Mouse (Mus musculus): ENCODE data around the gene Tgfa. TPM values are rescaled to one million over a fixed set of nuclear protein-coding genes. Genes with fewer than 3 reads are reported as not detected.

Tgfa gene
- total and polyA plus RNA-seq, 3 experiments, result 7.8 to 9.1 TPM; not detected in 1

DNA sequence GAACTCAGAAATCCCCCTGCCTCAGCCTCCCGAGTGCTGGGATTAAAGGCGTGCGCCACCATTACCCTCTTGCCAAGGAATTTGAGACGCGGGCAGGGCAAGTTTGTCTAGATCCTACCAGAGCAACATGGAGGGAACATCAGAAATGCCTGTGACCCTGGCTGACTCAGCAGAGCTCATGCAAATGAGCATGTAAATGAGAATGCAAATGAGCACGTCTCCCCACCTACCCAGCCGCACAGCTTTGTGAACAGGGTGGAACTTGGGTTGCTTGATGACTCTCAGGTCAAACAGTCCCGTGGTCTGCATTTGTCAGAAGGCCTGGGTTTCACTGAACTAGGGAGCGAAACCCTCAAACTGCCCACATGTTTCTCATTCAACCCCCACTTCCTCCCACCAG is 128.0 kb downstream of the Tgfa start:
- no peak overlapping the region for H3K9ac ChIP-seq (ENCODE audit: control insufficient read depth, low read depth, low read length, poor library complexity, severe bottlenecking)

DNA sequence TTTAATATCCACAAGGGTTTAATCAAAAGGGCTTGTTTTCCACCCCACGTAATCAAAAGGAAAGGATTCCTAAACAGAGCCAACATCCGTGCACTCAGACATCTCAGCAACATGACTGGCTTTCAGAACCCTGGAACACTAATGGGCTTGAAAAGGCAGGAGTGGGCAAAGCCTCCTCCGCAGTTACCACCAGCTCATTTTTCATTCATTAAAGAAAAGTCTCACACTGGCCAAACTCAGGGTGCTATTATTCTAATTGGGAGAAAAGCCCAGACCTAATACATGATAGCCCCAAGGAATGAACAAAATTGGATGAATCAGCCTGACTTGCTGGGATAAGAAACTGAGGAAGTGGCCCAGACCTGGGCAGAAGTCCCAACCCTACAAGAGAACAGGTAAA is 129.4 kb downstream of the Tgfa start:
- Histone ChIP-seq H3K9ac (ENCODE audit: control insufficient read depth, low read depth, low read length, poor library complexity, severe bottlenecking) (no peak overlapping the region), H3K79me2 (ENCODE audit: control insufficient read depth, insufficient read depth, low read length, poor library complexity) (no peaks in the 10 kb centered on the region), H3K9me3 (replicated peaks; ENCODE audit: insufficient read depth, low read length) (no peaks in the 10 kb centered on the region), H3K4me3 (ENCODE audit: control insufficient read depth in 1 of 2, insufficient read depth in 1 of 2, low read depth in 2 of 2, low read length in 2 of 2) (no peak overlapping the region), H3K27ac (ENCODE audit: control insufficient read depth, low read depth, low read length) (no peak overlapping the region), H3K4me1 (ENCODE audit: control insufficient read depth in 1 of 2, insufficient read depth in 2 of 2, low read length in 2 of 2) (no peaks in the 10 kb centered on the region), H3K27me3 (ENCODE audit: control insufficient read depth in 1 of 2, insufficient read depth in 2 of 2, low read length in 2 of 2) (peaks cover 0 to 4% of the 10 kb centered on the region in 2 experiments; a peak in 2 of 4 replicates), H3K36me3 (ENCODE audit: control insufficient read depth in 1 of 2, insufficient read depth in 2 of 2, low read length in 2 of 2) (no peaks in the 10 kb centered on the region)
- TF ChIP-seq SMC3 (IDR thresholded peaks at IDR 0.05; ENCODE audit: low read depth, low read length) (no peak), CTCF (IDR thresholded peaks at IDR 0.05 in 2 of 3, conservative IDR thresholded peaks at IDR 0.05 in 1 of 3; ENCODE audit: control insufficient read depth in 1 of 3, insufficient read depth in 1 of 3, low read depth in 2 of 3, low read length in 3 of 3, poor library complexity in 1 of 3, severe bottlenecking in 1 of 3) (no peak), JUND (IDR thresholded peaks at IDR 0.05; ENCODE audit: low read depth, low read length) (no peak), USF1 (IDR thresholded peaks at IDR 0.05; ENCODE audit: low read depth, low read length) (no peak), ZMIZ1 (IDR thresholded peaks at IDR 0.05; ENCODE audit: low read depth, low read length) (no peak), MAFK (IDR thresholded peaks at IDR 0.05; ENCODE audit: borderline replicate concordance, low read depth, low read length) (no peak), MXI1 (IDR thresholded peaks at IDR 0.05; ENCODE audit: low read depth, low read length) (no peak), GABPA (IDR thresholded peaks at IDR 0.05; ENCODE audit: low read depth, low read length) (no peak), POLR2A (IDR thresholded peaks at IDR 0.05; ENCODE audit: control insufficient read depth in 1 of 2, insufficient read depth in 1 of 2, low read depth in 1 of 2, low read length in 2 of 2, poor library complexity in 1 of 2) (no peak), HCFC1 (IDR thresholded peaks at IDR 0.05; ENCODE audit: low read depth, low read length) (no peak), ZNF384 (IDR thresholded peaks at IDR 0.05; ENCODE audit: low read depth, low read length) (no peak), POLR2AphosphoS2 (IDR thresholded peaks at IDR 0.05; ENCODE audit: low read length) (no peak), ZKSCAN1 (IDR thresholded peaks at IDR 0.05; ENCODE audit: low read depth, low read length) (no peak), BHLHE40 (IDR thresholded peaks at IDR 0.05; ENCODE audit: borderline replicate concordance, low read depth, low read length) (no peak), MAZ (IDR thresholded peaks at IDR 0.05; ENCODE audit: low read depth, low read length) (no peak), ELF1 (IDR thresholded peaks at IDR 0.05; ENCODE audit: low read depth, low read length) (no peak), NRF1 (IDR thresholded peaks at IDR 0.05; ENCODE audit: insufficient read depth, low read depth, low read length, poor library complexity, severe bottlenecking) (no peak), RAD21 (IDR thresholded peaks at IDR 0.05; ENCODE audit: low read depth, low read length) (no peak), MYB (IDR thresholded peaks at IDR 0.05; ENCODE audit: low read depth, low read length) (no peak), CHD1 (IDR thresholded peaks at IDR 0.05; ENCODE audit: low read depth, low read length) (no peak)
- no peak for DNase-seq (ENCODE audit: low read depth, low spot score)

More for the DNA sequence above, 128.0 kb downstream of the Tgfa start:
- Histone ChIP-seq H3K4me1 (ENCODE audit: control insufficient read depth in 1 of 2, insufficient read depth in 2 of 2, low read length in 2 of 2) (no peaks in the 10 kb centered on the region), H3K27ac (ENCODE audit: control insufficient read depth, low read depth, low read length) (no peak overlapping the region), H3K36me3 (ENCODE audit: control insufficient read depth in 1 of 2, insufficient read depth in 2 of 2, low read length in 2 of 2) (no peaks in the 10 kb centered on the region), H3K27me3 (ENCODE audit: control insufficient read depth in 1 of 2, insufficient read depth in 2 of 2, low read length in 2 of 2) (peaks cover 0 to 4% of the 10 kb centered on the region in 2 experiments; a peak in 1 of 4 replicates), H3K4me3 (ENCODE audit: control insufficient read depth in 1 of 2, insufficient read depth in 1 of 2, low read depth in 2 of 2, low read length in 2 of 2) (no peak overlapping the region), H3K9me3 (replicated peaks; ENCODE audit: insufficient read depth, low read length) (no peaks in the 10 kb centered on the region), H3K79me2 (ENCODE audit: control insufficient read depth, insufficient read depth, low read length, poor library complexity) (no peaks in the 10 kb centered on the region)
- peak; percentile 26 for DNase-seq (ENCODE audit: low read depth, low spot score)
- TF ChIP-seq MYC (IDR thresholded peaks at IDR 0.05; ENCODE audit: low read depth, low read length) (no peak), RAD21 (IDR thresholded peaks at IDR 0.05; ENCODE audit: low read depth, low read length) (no peak), USF2 (IDR thresholded peaks at IDR 0.05; ENCODE audit: borderline replicate concordance in 1 of 2, insufficient read depth in 1 of 2, low read depth in 1 of 2, low read length in 2 of 2) (no peak), EP300 (IDR thresholded peaks at IDR 0.05; ENCODE audit: low read depth in 1 of 2, low read length in 2 of 2) (no peak)

Measured in MEL (cell line).